Mouse (Mus musculus) ovary, postnatal 14 days (tissue): ENCODE results near the gene Ly6g5b.

ENCODE experiments used
- DNase-seq: peaks from one replicate; pipeline ENCODE4 v3.0.0; 2022; ENCODE audit warnings: low spot score

Gene Ly6g5b

GRCm38 (mm10) chr17:35115046-35116019 is at the start of gene Ly6g5b:
Gene Ly6g5b, minus strand, starts transcription at chr17:35115428.
- no peak for DNase-seq

GRCm38 (mm10) chr17:35164218-35164567 is 49.0 kb upstream of the Ly6g5b start:
- DNase-seq = no peak

- DNase-seq = no peak
Measured at GRCm38 (mm10) chr17:35163326-35164081, 48.3 kb upstream of the Ly6g5b start.

GRCm38 (mm10) chr17:35162730-35163129 is 47.5 kb upstream of the Ly6g5b start:
- no peak for DNase-seq

GRCm38 (mm10) chr17:35162121-35162520 is 46.9 kb upstream of the Ly6g5b start:
- no peak for DNase-seq

- DNase-seq = no peak
Measured at GRCm38 (mm10) chr17:35161421-35161820, 46.2 kb upstream of the Ly6g5b start.

GRCm38 (mm10) chr17:35159638-35160037 is 44.4 kb upstream of the Ly6g5b start:
- DNase-seq = no peak

GRCm38 (mm10) chr17:35158850-35159593 is 43.8 kb upstream of the Ly6g5b start:
- DNase-seq = no peak

- no peak for DNase-seq
Measured at GRCm38 (mm10) chr17:35157661-35158175, 42.5 kb upstream of the Ly6g5b start.

GRCm38 (mm10) chr17:35157254-35157653 is 42.0 kb upstream of the Ly6g5b start:
- no peak for DNase-seq

GRCm38 (mm10) chr17:35156461-35157200 is 41.4 kb upstream of the Ly6g5b start:
- no peak for DNase-seq

GRCm38 (mm10) chr17:35155451-35155850 is 40.2 kb upstream of the Ly6g5b start:
- no peak for DNase-seq

GRCm38 (mm10) chr17:35154616-35155015 is 39.4 kb upstream of the Ly6g5b start:
- no peak for DNase-seq

- no peak for DNase-seq
Measured at GRCm38 (mm10) chr17:35153931-35154330, 38.7 kb upstream of the Ly6g5b start.

- DNase-seq = no peak
Measured at GRCm38 (mm10) chr17:35153077-35153476, 37.8 kb upstream of the Ly6g5b start.

GRCm38 (mm10) chr17:35152121-35152520 is 36.9 kb upstream of the Ly6g5b start:
- no peak for DNase-seq

- DNase-seq = no peak
Measured at GRCm38 (mm10) chr17:35147922-35148639, 32.9 kb upstream of the Ly6g5b start.

GRCm38 (mm10) chr17:35147348-35147747 is 32.1 kb upstream of the Ly6g5b start:
- DNase-seq = no peak

- DNase-seq = no peak
Measured at GRCm38 (mm10) chr17:35146139-35146538, 30.9 kb upstream of the Ly6g5b start.

GRCm38 (mm10) chr17:35141971-35142370 is 26.7 kb upstream of the Ly6g5b start:
- no peak for DNase-seq
